Mouse (Mus musculus) stomach, embryonic 15.5 days (tissue): Measurements from ENCODE around the gene Ptprg. TPM values are rescaled to one million over a fixed set of nuclear protein-coding genes. Genes with fewer than 3 reads are reported as not detected.
"Not testable (repeated sequence)": the region's sequence is repeated elsewhere in the genome, so short reads cannot be mapped to it uniquely, and the experiment has no call there.

ENCODE experiments used
- ATAC-seq: fragments of 200-750 bp; cut with Nextera tagmentation; 2 replicates; pipeline ENCODE4 v1.8.0; 2017; ENCODE audit warnings: low read depth, moderate number of reproducible peaks, moderate TSS enrichment; ENCODE audit not compliant: insufficient read depth, low FRiP score
- H3K27ac ChIP-seq: fragments of 300-500 bp; sonication (generic); 2 replicates; pipeline ENCODE4 v1.5.1; 2015; ENCODE audit warnings: mild to moderate bottlenecking, inconsistent platforms
- H3K27me3 ChIP-seq: fragments of 300-500 bp; sonication (generic); replicated peaks from 2 replicates; pipeline ENCODE4 v1.6.1; 2015; ENCODE audit warnings: inconsistent platforms
- H3K36me3 ChIP-seq: fragments of 300-500 bp; sonication (generic); 2 replicates; pipeline ENCODE4 v1.6.1; 2015; ENCODE audit warnings: inconsistent platforms
- H3K4me1 ChIP-seq: fragments of 300-500 bp; sonication (generic); 2 replicates; pipeline ENCODE4 v1.6.1; 2015; ENCODE audit warnings: inconsistent platforms
- H3K4me2 ChIP-seq: fragments of 300-500 bp; sonication (generic); 2 replicates; pipeline ENCODE4 v1.6.1; 2015; ENCODE audit warnings: mild to moderate bottlenecking, inconsistent platforms
- H3K4me3 ChIP-seq: fragments of 300-500 bp; sonication (generic); replicated peaks from 2 replicates; pipeline ENCODE4 v1.5.1; 2015; ENCODE audit warnings: inconsistent platforms
- H3K9ac ChIP-seq: fragments of 300-500 bp; sonication (generic); 2 replicates; pipeline ENCODE4 v1.6.1; 2015; ENCODE audit warnings: inconsistent platforms
- H3K9me3 ChIP-seq: fragments of 300-500 bp; sonication (generic); 2 replicates; pipeline ENCODE4 v1.6.1; 2016; ENCODE audit warnings: inconsistent platforms
- WGBS: fragments of 180-500 bp; shearing (Covaris S2); methylation state at CpG from one replicate; pipeline ENCODE4 v1.1.7; 2015; 5-methylcytosine and 5-hydroxymethylcytosine counted together
- polyA plus RNA-seq: library from polyadenylated mRNA; unstranded; fragments of >200 nt; fragmentation: Nextera tagmentation; extraction: Ambion mirVana; gene quantifications from 2 replicates; pipeline ENCODE4 v1.2.1, GENCODE M21; 2015

Gene Ptprg
- polyA plus RNA-seq, 1 experiment from 2014 or later, result 22.9 TPM

DNA sequence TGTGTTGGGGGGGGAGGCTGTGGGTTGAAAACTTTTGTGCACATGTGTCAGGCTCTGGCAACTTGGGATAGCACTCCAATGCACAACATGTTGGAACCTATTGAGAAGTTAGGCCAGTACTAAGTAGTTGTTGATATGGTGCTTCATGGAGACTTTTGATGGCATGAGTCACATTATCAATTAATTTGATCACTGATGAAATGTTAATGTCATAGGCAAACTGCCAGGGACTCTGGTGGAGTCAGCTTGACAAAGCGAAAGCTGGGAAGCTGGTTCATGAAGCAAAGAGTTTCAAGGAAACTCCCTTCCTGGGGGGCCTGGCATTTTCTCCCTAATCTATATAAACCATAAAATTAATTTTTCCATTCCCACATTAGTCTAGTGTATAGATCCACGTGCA is 508.0 kb downstream of the Ptprg start:
- H3K9ac ChIP-seq, H3K9me3 ChIP-seq, H3K4me3 ChIP-seq, H3K27me3 ChIP-seq, H3K36me3 ChIP-seq, H3K4me2 ChIP-seq, H3K27ac ChIP-seq, H3K4me1 ChIP-seq, ATAC-seq: not testable (repeated sequence)
- WGBS, result 56% methylated on average over 2 of the region's 2 CpGs

DNA sequence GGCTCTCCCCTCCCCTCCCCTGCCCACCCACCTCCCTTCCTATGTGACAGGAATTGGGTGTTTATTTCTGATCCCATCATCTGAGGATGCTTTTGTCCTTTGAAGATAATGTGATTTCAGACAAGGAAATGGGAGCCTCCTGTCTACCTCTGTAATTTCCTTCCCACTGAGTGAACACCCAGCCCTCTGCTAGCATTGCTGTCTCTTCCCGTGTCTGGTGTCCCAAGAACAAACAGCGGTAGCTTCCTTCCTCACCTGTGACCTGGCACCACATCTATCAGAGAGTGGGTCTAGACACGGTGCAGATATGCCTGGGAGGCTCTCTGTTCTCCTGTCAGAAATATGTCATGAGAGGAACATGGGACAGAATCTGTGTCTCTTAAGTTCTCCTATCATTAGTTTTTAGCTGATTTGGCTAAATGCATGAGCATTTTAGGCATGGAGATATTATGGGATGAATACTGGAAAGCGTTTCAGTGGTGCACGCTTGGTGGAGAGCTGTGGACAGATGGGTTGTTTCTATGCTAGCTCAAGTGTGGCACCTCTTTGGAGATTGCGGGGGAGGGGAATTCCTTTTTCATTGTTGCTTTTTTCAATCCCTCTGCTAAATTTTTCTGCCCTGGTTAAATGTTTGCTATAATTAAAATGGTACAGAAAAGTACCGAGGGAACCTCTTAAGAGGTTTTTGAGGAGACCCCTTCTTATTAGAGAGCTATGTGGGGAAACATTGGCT is 509.5 kb downstream of the Ptprg start:
- Histone ChIP-seq H3K4me3 (no peak overlapping the region), H3K4me2 (no peak overlapping the region), H3K4me1 (no peaks in the 10 kb centered on the region), H3K27ac (no peak overlapping the region), H3K27me3 (no peaks in the 10 kb centered on the region), H3K9me3 (no peaks in the 10 kb centered on the region), H3K9ac (no peak overlapping the region), H3K36me3 (no peaks in the 10 kb centered on the region)
- WGBS, result 71% methylated on average over 7 of the region's 7 CpGs
- no peak for ATAC-seq

GRCm38 (mm10) chr14:12065001-12065400 is 511.7 kb downstream of the Ptprg start:
- no peak overlapping the region for H3K4me2 ChIP-seq
- no peak for ATAC-seq
- no peaks in the 10 kb centered on the region for H3K27me3 ChIP-seq
- no peak overlapping the region for H3K4me3 ChIP-seq
- no peak overlapping the region for H3K27ac ChIP-seq
- H3K9ac ChIP-seq, result no peak overlapping the region
- H3K9me3 ChIP-seq, result no peaks in the 10 kb centered on the region
- no peaks in the 10 kb centered on the region for H3K4me1 ChIP-seq
- H3K36me3 ChIP-seq, result no peaks in the 10 kb centered on the region
- WGBS, result 61% methylated on average over 1 of the region's 1 CpGs

DNA sequence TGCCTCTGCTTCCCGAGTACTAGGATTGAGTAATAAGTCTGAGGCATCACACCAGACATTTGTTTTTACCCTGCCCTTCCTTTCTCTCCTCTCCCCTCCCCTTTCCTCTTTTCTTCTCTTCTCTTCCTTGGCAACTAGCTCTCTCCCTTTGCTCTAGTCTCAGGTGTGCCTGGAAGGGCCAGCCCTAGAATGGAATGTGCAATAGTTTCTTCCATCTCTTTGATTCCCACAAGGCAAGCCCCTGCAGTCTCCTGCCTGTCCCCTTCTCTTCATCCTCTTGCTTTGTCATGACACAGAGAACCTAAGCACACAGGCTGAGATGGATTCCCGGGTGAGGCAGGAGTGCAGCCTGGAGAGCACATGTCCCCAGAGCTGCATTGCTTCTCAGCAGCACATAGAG is 512.4 kb downstream of the Ptprg start:
- no peak overlapping the region for H3K27ac ChIP-seq
- H3K4me1 ChIP-seq, result no peaks in the 10 kb centered on the region
- no peak overlapping the region for H3K4me2 ChIP-seq
- H3K9ac ChIP-seq, result no peak overlapping the region
- no peaks in the 10 kb centered on the region for H3K9me3 ChIP-seq
- WGBS, result 54% methylated on average over 2 of the region's 2 CpGs
- H3K36me3 ChIP-seq, result no peaks in the 10 kb centered on the region
- ATAC-seq, result no peak
- no peaks in the 10 kb centered on the region for H3K27me3 ChIP-seq
- no peak overlapping the region for H3K4me3 ChIP-seq

DNA sequence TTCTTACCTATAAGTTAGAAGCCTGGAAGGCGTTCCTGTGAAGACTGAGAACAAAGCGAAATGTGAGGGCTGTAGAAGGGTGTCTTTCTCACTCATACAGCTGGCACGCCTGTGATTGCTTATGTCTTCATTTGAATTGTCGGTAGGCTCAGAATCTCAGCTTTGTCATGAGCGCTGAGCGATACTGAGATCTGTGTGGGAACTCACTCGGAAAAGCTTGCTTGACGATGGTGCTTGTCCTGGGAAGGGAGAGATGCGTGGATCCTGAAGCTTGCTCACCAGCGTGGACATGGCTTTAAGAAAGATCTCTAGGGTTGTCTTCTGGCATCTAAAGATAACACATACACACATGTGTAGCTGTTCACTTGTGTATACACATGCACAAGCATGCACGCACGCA is 516.4 kb downstream of the Ptprg start:
- Histone ChIP-seq H3K36me3 (no peaks in the 10 kb centered on the region), H3K27me3 (no peaks in the 10 kb centered on the region), H3K27ac (no peak overlapping the region), H3K4me2 (no peak overlapping the region), H3K9me3 (no peaks in the 10 kb centered on the region), H3K4me3 (no peak overlapping the region), H3K4me1 (no peaks in the 10 kb centered on the region), H3K9ac (no peak overlapping the region)
- WGBS, result 87% methylated on average over 12 of the region's 12 CpGs
- no peak for ATAC-seq

DNA sequence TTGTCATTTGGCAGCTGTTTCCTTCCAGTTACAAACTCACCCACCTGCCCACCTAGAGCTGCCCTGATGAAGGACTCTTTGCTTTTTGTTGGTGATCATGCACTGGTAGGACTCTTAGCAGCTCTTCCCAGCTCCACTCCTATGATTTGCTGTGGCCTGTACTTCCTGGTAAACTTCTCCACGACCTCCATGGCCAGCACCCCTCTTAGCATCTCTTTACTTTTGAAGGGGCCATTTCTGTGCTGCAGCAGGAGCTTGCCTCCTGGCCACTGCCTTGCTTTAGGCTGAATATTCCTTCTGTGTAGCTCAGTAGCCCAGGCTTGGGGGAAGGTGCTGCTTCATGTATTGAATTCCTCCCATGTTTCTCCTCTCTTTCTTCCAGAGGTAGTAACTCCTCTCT is 517.0 kb downstream of the Ptprg start:
- Histone ChIP-seq H3K4me3 (no peak overlapping the region), H3K9me3 (no peaks in the 10 kb centered on the region), H3K36me3 (no peaks in the 10 kb centered on the region), H3K4me1 (no peaks in the 10 kb centered on the region), H3K27ac (no peak overlapping the region), H3K27me3 (no peaks in the 10 kb centered on the region), H3K4me2 (no peak overlapping the region), H3K9ac (no peak overlapping the region)
- 37% methylated on average over 1 of the region's 1 CpGs for WGBS
- ATAC-seq, result no peak

GRCm38 (mm10) chr14:12070856-12071465 is 517.6 kb downstream of the Ptprg start:
- Histone ChIP-seq H3K27me3 (no peaks in the 10 kb centered on the region), H3K4me2 (no peak overlapping the region), H3K36me3 (no peaks in the 10 kb centered on the region), H3K9me3 (no peaks in the 10 kb centered on the region), H3K4me3 (no peak overlapping the region), H3K27ac (no peak overlapping the region), H3K4me1 (no peaks in the 10 kb centered on the region), H3K9ac (no peak overlapping the region)
- no peak for ATAC-seq
- WGBS, result 61% methylated on average over 7 of the region's 7 CpGs

DNA sequence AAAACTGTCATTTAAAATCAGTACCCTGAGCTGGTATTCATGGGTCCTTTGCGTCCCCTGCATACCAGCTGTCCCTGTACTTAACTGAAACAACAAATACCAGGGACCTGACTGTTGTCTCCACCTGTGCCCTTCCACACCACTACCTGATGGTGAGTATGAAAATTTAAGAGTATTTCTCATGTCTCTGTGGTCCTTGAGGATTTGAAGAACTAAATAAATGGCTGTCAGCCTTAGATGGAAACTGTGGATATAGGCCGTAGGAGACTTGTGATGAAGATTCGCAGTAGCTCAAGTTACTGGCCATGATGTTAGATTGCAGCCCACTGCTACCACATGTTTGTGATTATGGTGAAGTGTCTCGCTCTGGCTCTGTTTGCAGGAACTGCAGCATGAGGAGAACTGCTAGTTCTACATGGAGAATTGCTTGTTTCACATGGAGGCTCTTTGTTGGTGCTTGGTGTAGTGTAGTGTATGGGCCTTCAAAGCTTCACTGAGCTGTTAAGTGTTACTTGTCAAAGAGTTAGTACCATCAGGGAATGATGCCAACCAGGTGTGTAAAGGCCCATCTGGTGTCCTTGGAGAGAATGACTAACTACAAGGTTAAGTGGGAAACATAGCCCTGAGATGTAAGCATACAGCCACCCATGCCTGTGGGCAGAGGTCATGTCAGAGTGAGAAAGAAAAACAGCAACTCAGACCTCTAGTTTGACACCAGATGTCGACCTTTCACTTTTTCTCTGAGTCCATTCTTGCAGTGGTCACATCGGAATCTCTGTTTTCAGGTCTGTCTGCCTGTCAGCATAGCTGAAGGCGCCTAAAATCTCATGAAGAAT is 518.9 kb downstream of the Ptprg start:
- H3K4me3 ChIP-seq, result no peak overlapping the region
- no peak overlapping the region for H3K9ac ChIP-seq
- ATAC-seq, result no peak
- no peak overlapping the region for H3K4me2 ChIP-seq
- no peak overlapping the region for H3K27ac ChIP-seq
- no peaks in the 10 kb centered on the region for H3K27me3 ChIP-seq
- 74% methylated on average over 7 of the region's 7 CpGs for WGBS
- H3K4me1 ChIP-seq, result no peaks in the 10 kb centered on the region
- H3K9me3 ChIP-seq, result no peaks in the 10 kb centered on the region
- H3K36me3 ChIP-seq, result no peaks in the 10 kb centered on the region

- Histone ChIP-seq H3K36me3 (no peaks in the 10 kb centered on the region), H3K27ac (no peak overlapping the region), H3K4me2 (no peak overlapping the region), H3K9me3 (no peaks in the 10 kb centered on the region), H3K27me3 (no peaks in the 10 kb centered on the region), H3K4me1 (no peaks in the 10 kb centered on the region), H3K9ac (no peak overlapping the region), H3K4me3 (no peak overlapping the region)
- no peak for ATAC-seq
- WGBS, result 63% methylated on average over 2 of the region's 2 CpGs
These were observed 520.2 kb downstream of the Ptprg start for GRCm38 (mm10) chr14:12073408-12074107.

DNA sequence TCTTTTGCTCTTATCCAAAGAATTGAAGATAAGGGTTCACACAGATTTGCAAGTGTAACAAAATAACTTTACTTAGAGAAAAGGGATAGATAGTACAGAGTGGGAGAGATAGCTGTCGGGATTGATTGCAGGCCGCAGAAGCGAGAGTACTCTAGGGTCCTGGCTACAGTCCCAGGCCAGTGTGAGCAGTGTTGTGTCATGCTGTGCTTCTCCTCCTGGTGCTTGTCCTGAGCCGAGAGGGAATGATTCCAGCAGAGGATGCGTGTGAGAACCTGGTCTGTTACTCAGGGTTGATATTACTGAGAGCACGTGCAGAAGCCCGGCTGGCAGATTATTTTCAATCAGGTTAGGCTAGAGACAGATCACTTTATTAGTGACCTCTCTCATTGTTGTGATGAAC is 523.9 kb downstream of the Ptprg start:
- H3K4me3 ChIP-seq, result no peak overlapping the region
- no peak for ATAC-seq
- no peaks in the 10 kb centered on the region for H3K36me3 ChIP-seq
- H3K9ac ChIP-seq, result no peak overlapping the region
- no peaks in the 10 kb centered on the region for H3K9me3 ChIP-seq
- H3K27me3 ChIP-seq, result no peaks in the 10 kb centered on the region
- peaks cover 5% of the 10 kb centered on the region; the same call in 1 of the 2 replicates for H3K4me1 ChIP-seq
- H3K4me2 ChIP-seq, result no peak overlapping the region
- no peak overlapping the region for H3K27ac ChIP-seq
- WGBS, result 68% methylated on average over 7 of the region's 7 CpGs

DNA sequence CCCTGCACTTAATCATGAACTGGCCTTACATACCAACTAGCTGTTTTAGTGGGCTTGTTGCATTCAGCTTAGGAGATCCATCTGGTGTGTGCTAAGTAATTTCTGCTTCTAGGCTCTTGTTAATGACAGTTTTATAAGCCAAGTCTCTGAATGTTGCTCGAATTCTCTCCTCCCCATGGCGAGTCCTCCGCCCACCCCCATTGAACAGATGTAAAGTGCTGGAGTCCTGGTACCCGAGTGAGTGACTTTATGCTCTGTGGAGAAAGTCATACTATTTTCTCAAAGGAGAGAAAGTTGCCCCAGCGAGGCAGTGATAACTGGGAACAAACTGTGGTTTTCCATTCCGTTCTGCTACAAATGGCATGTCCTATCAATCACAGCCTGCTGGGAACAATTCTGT is 525.9 kb downstream of the Ptprg start:
- Histone ChIP-seq H3K36me3 (no peaks in the 10 kb centered on the region), H3K4me1 (peaks cover 9% of the 10 kb centered on the region), H3K27me3 (no peaks in the 10 kb centered on the region), H3K4me2 (no peak overlapping the region), H3K4me3 (no peak overlapping the region), H3K9me3 (no peaks in the 10 kb centered on the region), H3K27ac (no peak overlapping the region), H3K9ac (no peak overlapping the region)
- 46% methylated on average over 6 of the region's 6 CpGs for WGBS
- ATAC-seq, result no peak
